Mouse (Mus musculus): Measurements from ENCODE around the gene Zfp423.

Zfp423 gene

DNA sequence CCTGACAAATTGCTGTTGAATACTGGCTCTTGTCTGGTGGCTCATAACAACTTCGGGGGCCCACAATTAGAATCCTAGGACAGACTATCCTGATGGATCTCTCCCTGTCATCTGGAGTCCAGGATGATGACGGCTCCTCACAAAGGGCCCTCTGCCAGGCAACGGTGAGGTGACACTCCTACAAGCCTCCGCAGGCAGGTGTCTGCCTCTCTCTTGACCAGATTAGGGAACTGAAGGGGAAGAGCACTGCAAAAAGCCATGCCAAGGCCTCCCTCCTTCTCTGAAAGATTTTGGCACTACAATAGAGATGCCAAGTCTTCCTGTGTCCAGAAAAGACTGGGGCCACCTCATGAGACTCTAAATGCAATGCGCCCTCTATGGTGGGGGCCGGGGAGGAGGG, 7.1 kb downstream of the Zfp423 start:
- 78% methylated on average over 6 of the region's 6 CpGs for WGBS

- WGBS = 77% methylated on average over 5 of the region's 5 CpGs
Measured at GRCm38 (mm10) chr8:87944225-87944934, 15.0 kb downstream of the Zfp423 start.

- 10% methylated on average over 42 of the region's 42 CpGs for WGBS
Measured at GRCm38 (mm10) chr8:87943651-87944091, 15.7 kb downstream of the Zfp423 start.

- WGBS = 60% methylated on average over 6 of the region's 6 CpGs
Measured at GRCm38 (mm10) chr8:87940646-87941045, 18.7 kb downstream of the Zfp423 start.

- 50% methylated on average over 8 of the region's 8 CpGs for WGBS
Measured at GRCm38 (mm10) chr8:87939308-87939936, 20.0 kb downstream of the Zfp423 start.

DNA sequence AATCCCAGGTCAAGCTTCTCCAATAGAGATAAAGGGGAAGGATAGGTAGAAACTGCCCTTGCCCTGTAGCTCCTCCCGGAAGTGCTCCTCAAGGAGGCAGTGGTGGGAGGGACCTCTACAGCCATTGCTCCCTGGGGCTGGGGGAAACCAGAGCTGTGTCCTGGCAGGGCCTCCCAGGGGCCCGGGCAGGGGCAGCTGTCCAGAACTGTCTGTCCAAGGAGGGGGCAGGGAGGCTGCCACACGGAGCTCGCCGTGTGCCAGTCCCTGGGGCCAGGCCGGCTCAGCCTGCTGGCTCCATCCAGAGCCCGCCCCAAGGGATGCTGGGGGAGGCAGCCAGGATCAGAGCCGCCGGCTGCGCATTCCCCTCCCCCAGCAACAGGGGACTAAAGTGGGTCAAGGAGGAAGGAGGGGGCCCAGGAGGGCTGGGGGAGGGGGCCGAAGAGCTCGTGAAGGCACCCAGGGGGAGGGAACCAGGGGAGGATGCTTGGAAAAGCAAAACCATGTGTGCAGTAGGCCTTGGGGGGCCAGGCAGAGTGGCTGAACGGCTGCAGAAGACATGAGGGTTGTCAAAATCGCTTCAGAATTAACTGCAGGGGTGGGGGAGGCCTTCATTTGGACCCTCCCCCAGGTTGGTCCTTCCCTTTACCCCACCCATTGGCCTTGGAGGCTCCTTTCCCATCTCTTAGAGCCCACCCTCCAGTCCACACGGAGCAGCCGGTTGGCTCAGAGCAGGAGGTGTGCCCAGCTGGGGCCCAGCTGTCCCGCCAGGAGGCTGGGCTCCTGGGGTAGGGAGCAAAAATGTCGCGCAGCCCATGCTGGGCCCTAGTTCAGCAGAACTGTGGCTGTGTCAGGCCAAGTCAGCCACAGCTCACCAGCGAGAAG, 20.8 kb downstream of the Zfp423 start:
- WGBS = 32% methylated on average over 20 of the region's 20 CpGs

GRCm38 (mm10) chr8:87937211-87937610, 22.2 kb downstream of the Zfp423 start:
- 74% methylated on average over 3 of the region's 3 CpGs for WGBS

DNA sequence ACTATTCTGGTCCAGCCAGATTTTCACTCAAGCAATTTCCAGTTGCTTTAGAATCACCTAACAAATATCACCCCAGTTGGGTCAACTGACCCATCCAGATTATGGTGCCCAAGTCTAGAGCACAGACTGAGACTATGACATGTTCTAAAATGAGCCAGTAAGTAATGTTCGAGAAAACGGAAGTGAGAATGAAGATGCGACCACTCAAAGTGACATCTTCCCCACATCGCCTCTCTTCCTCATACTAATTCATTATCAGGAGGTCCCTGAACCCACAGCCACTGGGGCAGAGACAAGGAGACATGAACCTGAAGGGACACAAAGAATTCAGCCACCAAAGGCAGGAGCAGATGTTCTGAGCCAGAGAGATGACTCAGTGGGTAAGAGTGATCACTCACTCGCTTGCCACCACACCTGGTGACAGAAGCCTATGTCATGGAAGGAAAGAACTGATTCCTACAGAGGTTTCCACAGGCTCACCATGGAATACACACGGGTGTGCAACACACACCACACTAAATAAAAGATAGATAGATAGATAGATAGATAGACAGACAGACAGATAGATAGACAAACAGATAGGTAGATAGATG, 24.2 kb downstream of the Zfp423 start:
- WGBS = 93% methylated on average over 6 of the region's 6 CpGs

DNA sequence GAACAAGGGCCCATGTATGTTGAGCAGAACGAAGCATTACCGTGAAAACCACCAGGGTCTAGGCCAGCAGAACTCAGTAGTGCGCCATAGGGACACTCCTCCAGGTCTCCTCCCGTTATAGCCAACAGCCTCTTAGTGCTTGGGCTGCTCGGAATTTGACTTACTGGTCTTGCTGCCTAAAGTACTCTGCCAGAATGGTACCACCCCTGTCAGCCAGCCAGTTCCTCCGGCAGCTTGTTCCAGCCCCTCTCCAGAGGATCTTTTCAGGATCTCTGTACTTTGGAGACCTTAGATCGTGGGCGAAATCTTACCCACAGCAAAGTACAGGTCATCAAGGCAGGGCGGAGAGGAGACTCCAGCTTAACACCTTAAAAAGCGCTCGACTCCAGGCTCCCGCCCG, 25.2 kb downstream of the Zfp423 start:
- WGBS = 87% methylated on average over 13 of the region's 13 CpGs

GRCm38 (mm10) chr8:87933752-87934151, 25.6 kb downstream of the Zfp423 start:
- WGBS = 78% methylated on average over 8 of the region's 8 CpGs

DNA sequence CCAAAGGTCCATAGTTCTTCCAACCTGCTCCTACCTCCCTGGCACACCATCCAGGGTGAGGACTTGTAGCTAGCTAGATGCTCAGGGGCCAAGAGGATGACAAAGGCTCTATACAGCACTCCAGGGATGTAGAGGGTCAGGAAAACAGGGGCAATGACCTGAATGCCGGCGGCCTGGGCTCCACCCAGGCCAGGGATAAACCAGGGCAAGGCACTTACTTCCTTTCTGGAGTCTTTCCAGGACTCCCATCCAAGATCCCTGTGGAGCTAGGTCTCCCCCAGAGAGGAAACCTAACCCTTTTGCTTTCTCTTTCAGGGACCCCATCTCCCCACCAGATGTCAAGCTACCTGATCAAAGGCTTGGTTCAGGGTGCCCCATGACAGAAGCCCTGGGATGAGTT, 30.5 kb downstream of the Zfp423 start:
- 53% methylated on average over 2 of the region's 2 CpGs for WGBS

GRCm38 (mm10) chr8:87927034-87927830, 32.2 kb downstream of the Zfp423 start:
- WGBS = 83% methylated on average over 10 of the region's 10 CpGs

- 74% methylated on average over 7 of the region's 7 CpGs for WGBS
Measured at GRCm38 (mm10) chr8:87926098-87926890, 33.1 kb downstream of the Zfp423 start.

DNA sequence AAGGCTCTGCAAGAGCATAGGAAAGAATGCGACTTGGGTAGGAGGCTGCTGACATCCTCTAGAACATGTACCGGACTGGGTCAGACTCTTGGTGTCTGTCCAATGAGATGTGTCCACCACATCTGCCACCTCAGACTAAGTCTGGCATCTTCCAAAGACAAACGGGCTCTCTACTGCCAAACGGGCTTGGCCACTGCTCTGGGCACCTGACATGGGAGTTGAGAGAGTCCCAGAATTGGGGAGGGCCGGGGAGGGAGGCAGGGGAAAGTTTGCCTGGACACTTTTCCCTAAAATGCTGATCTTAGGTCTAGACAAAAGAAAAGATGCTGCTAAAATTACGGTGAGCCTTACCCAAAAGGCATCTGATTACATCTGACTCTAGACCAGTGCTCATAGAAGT, 36.5 kb downstream of the Zfp423 start:
- 77% methylated on average over 6 of the region's 6 CpGs for WGBS

DNA sequence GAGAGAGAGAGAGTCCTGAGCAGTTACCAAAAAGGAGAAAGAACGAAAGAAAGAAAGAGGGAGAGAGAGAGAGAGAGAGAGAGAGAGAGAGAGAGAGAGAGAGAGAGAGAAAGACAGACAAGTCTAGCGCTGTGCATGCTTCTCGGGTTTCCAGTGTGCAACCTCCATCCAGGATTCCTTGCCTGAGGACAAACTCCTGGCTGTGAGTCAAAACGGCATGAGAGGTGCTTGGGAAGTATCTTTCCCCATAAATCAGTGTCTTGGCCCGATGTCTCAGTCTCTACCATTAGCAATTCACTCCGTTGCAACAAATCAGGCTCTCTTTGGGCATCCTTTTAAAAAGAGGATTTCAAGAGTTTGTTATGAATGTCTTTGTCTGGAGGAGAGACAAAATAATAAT, 36.9 kb downstream of the Zfp423 start:
- 62% methylated on average over 6 of the region's 6 CpGs for WGBS

DNA sequence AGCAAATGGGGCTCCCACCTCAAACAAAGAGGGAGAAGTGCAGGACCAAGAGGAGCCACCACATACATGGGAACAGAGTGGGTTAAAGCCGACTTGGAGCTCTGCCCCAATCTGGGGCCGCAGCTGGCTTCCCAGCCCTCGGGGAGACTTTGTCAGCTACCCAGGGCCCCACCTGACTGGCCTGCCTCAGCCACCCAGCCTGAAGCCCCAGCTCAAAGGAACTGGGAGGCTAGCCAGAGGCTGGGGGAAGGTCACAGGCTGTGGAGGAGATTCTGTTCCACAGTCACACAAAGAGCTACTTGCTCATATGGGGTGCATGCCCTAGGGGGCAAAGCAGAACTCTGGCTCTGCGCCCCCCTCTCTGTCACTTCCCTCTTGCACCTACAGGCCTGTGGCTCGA, 41.4 kb downstream of the Zfp423 start:
- 67% methylated on average over 5 of the region's 5 CpGs for WGBS

GRCm38 (mm10) chr8:87915763-87916162, 43.6 kb downstream of the Zfp423 start:
- whole genome bisulfite sequencing = 84% methylated on average over 9 of the region's 9 CpGs

GRCm38 (mm10) chr8:87914247-87914967, 45.0 kb downstream of the Zfp423 start:
- WGBS = 43% methylated on average over 6 of the region's 6 CpGs

DNA sequence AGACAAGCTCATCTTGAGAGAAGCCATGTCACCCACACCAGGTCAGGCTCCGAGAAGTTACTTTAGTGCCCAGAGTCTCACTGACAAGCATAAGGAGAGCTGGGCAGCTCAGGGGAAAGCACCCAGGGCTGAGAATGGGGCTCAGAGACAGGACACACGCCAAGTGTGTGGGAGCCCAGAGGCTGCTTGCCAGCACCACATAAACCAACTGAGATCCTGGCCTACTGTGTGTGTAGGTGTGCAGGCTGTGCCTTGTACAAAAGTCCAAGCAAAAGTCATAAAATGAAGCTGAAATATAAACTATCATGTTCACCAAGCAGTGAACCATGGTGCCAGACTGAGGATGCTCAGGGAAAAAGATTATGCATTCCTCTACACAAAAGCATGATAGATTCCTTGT, 50.5 kb downstream of the Zfp423 start:
- WGBS = 78% methylated on average over 2 of the region's 2 CpGs

GRCm38 (mm10) chr8:87905404-87905803, 54.0 kb downstream of the Zfp423 start:
- WGBS = 89% methylated on average over 5 of the region's 5 CpGs
